In genomic region chr2:48736312-48736711, GRCm38 (mm10) we compare ENCODE assay signal across 17 mouse cellular contexts.
"Had no signal": no experiment of that assay in that cellular context is flagged by ENCODE, and none has a peak within 500 bp of the region (broad histone marks: within the 10 kb centered on the region; RNA-seq: fewer than 3 reads in every experiment).

No protein-coding gene starts in this region.

- H3K4me2 ChIP-seq: liver, embryonic 15.5 days; lung, embryonic 15.5 days; midbrain, embryonic 12.5 days; midbrain, embryonic 15.5 days; neural tube, embryonic 12.5 days had no signal

- ATAC-seq: liver, postnatal 0 days; lung, postnatal 0 days; midbrain, embryonic 15.5 days had no signal

- H3K27ac ChIP-seq: liver, embryonic 15.5 days; lung, embryonic 15.5 days; macrophage; midbrain, embryonic 12.5 days; midbrain, embryonic 15.5 days; neural tube, embryonic 12.5 days had no signal

- DNase-seq: liver, postnatal 0 days; lung, adult 2 months; lung, postnatal 14 days; lung, postnatal 36 days; right cerebral cortex, postnatal 14 days; spleen, adult 18-20 months; thymus, adult 2 months; thymus, postnatal 25 days; thymus, postnatal 4 days had no signal

- H3K27me3 ChIP-seq: liver, embryonic 15.5 days; lung, embryonic 15.5 days; megakaryocyte, embryonic 14.5 days; midbrain, embryonic 12.5 days; midbrain, embryonic 15.5 days; neural tube, embryonic 12.5 days had no signal

- H3K4me3 ChIP-seq: liver, embryonic 15.5 days; lung, embryonic 15.5 days; megakaryocyte, embryonic 14.5 days; midbrain, embryonic 12.5 days; midbrain, embryonic 15.5 days; neural tube, embryonic 12.5 days had no signal

- H3K9ac ChIP-seq: liver, embryonic 15.5 days; liver, postnatal 0 days; lung, embryonic 15.5 days; midbrain, embryonic 12.5 days; midbrain, embryonic 15.5 days; neural tube, embryonic 12.5 days had no signal

- H3K4me1 ChIP-seq: liver, embryonic 15.5 days; megakaryocyte, embryonic 14.5 days; midbrain, embryonic 12.5 days; midbrain, embryonic 15.5 days; neural tube, embryonic 12.5 days had no signal

- H3K9me3 ChIP-seq: liver, embryonic 15.5 days; lung, embryonic 15.5 days; megakaryocyte, embryonic 14.5 days; midbrain, embryonic 12.5 days; midbrain, embryonic 15.5 days; neural tube, embryonic 12.5 days had no signal

- H3K36me3 ChIP-seq: liver, embryonic 15.5 days; lung, embryonic 15.5 days; midbrain, embryonic 12.5 days; midbrain, embryonic 15.5 days; neural tube, embryonic 12.5 days had no signal
